Mouse (Mus musculus): Measurements from ENCODE around the gene Gprin1. TPM values are rescaled to one million over a fixed set of nuclear protein-coding genes. Genes with fewer than 3 reads are reported as not detected.

The Gprin1 gene
- polyA plus RNA-seq, 1 experiment from 2014 or later = 16.8 TPM

GRCm38 (mm10) chr13:54749061-54749863 lies 412 bp downstream of the Gprin1 start:
- peak overlapping the region; percentile 90 for H3K27ac ChIP-seq (ENCODE audit: low read depth, low read length)
- peak overlapping the region; percentile 81 for H3K9ac ChIP-seq (ENCODE audit: low read length)
- 0 out of 2 replicates have a peak, but pooled peaks cover 4% of the 10 kb centered on the region for H3K36me3 ChIP-seq (ENCODE audit: control insufficient read depth, insufficient read depth, low read length)
- 0 out of 2 replicates have a peak, but pooled peaks cover 6% of the 10 kb centered on the region for H3K27me3 ChIP-seq (replicated peaks; ENCODE audit: control insufficient read depth, insufficient read depth, low read length)
- H3K4me2 ChIP-seq (ENCODE audit: low read length) = peak overlapping the region; percentile 67
- peak overlapping the region; percentile 61 for H3K4me3 ChIP-seq (ENCODE audit: low read depth, low read length)
- 2% methylated on average over 50 of the region's 100 CpGs for WGBS
- ATAC-seq (peak; percentile 91), DNase-seq (ENCODE audit: low spot score) (peak; percentile 87)
- no peaks in the 10 kb centered on the region for H3K9me3 ChIP-seq (replicated peaks; ENCODE audit: control insufficient read depth, low read length)
- peaks cover 29% of the 10 kb centered on the region for H3K4me1 ChIP-seq (ENCODE audit: control insufficient read depth, insufficient read depth, low read length)

GRCm38 (mm10) chr13:54748721-54749060 lies 983 bp downstream of the Gprin1 start:
- H3K4me3 ChIP-seq (ENCODE audit: low read depth, low read length) = peak overlapping the region; percentile 61
- 29% methylated on average over 10 of the region's 10 CpGs for WGBS
- H3K4me1 ChIP-seq (ENCODE audit: control insufficient read depth, insufficient read depth, low read length) = peaks cover 26% of the 10 kb centered on the region
- ATAC-seq = peak; percentile 7; the same call in 1 of the 2 replicates
- H3K9me3 ChIP-seq (replicated peaks; ENCODE audit: control insufficient read depth, low read length) = no peaks in the 10 kb centered on the region
- H3K4me2 ChIP-seq (ENCODE audit: low read length) = peak overlapping the region; percentile 67
- DNase-seq (ENCODE audit: low spot score) = no peak
- H3K9ac ChIP-seq (ENCODE audit: low read length) = peak overlapping the region; percentile 81
- 0 out of 2 replicates have a peak, but pooled peaks cover 4% of the 10 kb centered on the region for H3K36me3 ChIP-seq (ENCODE audit: control insufficient read depth, insufficient read depth, low read length)
- H3K27ac ChIP-seq (ENCODE audit: low read depth, low read length) = peak overlapping the region; percentile 90; the same call in 1 of the 2 replicates
- 0 out of 2 replicates have a peak, but pooled peaks cover 6% of the 10 kb centered on the region for H3K27me3 ChIP-seq (replicated peaks; ENCODE audit: control insufficient read depth, insufficient read depth, low read length)

- Histone ChIP-seq H3K9me3 (replicated peaks; ENCODE audit: control insufficient read depth, low read length) (no peaks in the 10 kb centered on the region), H3K4me1 (ENCODE audit: control insufficient read depth, insufficient read depth, low read length) (peaks cover 26% of the 10 kb centered on the region), H3K9ac (ENCODE audit: low read length) (peak overlapping the region; percentile 81)
Measured at GRCm38 (mm10) chr13:54748190-54748589, 1.5 kb downstream of the Gprin1 start.

DNA sequence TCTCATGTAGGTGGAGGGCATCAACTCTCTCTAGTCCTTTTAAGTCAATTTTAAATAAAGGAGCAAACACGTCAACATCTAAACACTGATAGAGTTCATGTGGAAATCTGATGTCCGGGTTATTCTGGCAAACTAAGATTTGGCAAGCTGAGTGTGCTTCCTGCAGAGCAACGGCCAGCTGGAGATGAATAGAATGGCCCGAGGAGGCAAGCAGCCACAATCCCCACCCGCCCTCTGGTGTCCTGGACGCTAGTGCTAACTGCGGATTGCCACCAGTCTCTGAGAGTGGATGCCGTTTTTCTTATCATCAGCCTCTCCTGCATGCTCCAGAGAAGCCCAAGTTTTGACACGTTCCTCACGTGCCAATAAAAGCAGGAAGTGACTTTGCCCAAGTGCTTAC lies 2.8 kb downstream of the Gprin1 start:
- DNase-seq (ENCODE audit: low spot score) (no peak), ATAC-seq (no peak)
- H3K4me2 ChIP-seq (ENCODE audit: low read length) = peak overlapping the region; percentile 67
- 0 out of 2 replicates have a peak overlapping the region, but pooled peaks have one; percentile 8 for H3K4me3 ChIP-seq (ENCODE audit: low read depth, low read length)
- 0 out of 2 replicates have a peak, but pooled peaks cover 5% of the 10 kb centered on the region for H3K36me3 ChIP-seq (ENCODE audit: control insufficient read depth, insufficient read depth, low read length)
- no peak overlapping the region for H3K27ac ChIP-seq (ENCODE audit: low read depth, low read length)
- peaks cover 26% of the 10 kb centered on the region for H3K4me1 ChIP-seq (ENCODE audit: control insufficient read depth, insufficient read depth, low read length)
- no peak overlapping the region; the same call in 1 of the 2 replicates for H3K9ac ChIP-seq (ENCODE audit: low read length)
- H3K27me3 ChIP-seq (replicated peaks; ENCODE audit: control insufficient read depth, insufficient read depth, low read length) = 0 out of 2 replicates have a peak, but pooled peaks cover 6% of the 10 kb centered on the region
- no peaks in the 10 kb centered on the region for H3K9me3 ChIP-seq (replicated peaks; ENCODE audit: control insufficient read depth, low read length)
- 37% methylated on average over 10 of the region's 10 CpGs for WGBS

More at GRCm38 (mm10) chr13:54748190-54748589, 1.5 kb downstream of the Gprin1 start:
- Histone ChIP-seq H3K27ac (ENCODE audit: low read depth, low read length) (no peak overlapping the region), H3K4me2 (ENCODE audit: low read length) (peak overlapping the region; percentile 67), H3K4me3 (ENCODE audit: low read depth, low read length) (peak overlapping the region; percentile 61), H3K36me3 (ENCODE audit: control insufficient read depth, insufficient read depth, low read length) (0 out of 2 replicates have a peak, but pooled peaks cover 4% of the 10 kb centered on the region), H3K27me3 (replicated peaks; ENCODE audit: control insufficient read depth, insufficient read depth, low read length) (0 out of 2 replicates have a peak, but pooled peaks cover 6% of the 10 kb centered on the region)
- DNase-seq (ENCODE audit: low spot score) = no peak
- no peak for ATAC-seq
- 84% methylated on average over 8 of the region's 8 CpGs for WGBS

- no peaks in the 10 kb centered on the region for H3K9me3 ChIP-seq (replicated peaks; ENCODE audit: control insufficient read depth, low read length)
- 40% methylated on average over 6 of the region's 6 CpGs for WGBS
- H3K4me1 ChIP-seq (ENCODE audit: control insufficient read depth, insufficient read depth, low read length) = peaks cover 26% of the 10 kb centered on the region
- 0 out of 2 replicates have a peak, but pooled peaks cover 3% of the 10 kb centered on the region for H3K27me3 ChIP-seq (replicated peaks; ENCODE audit: control insufficient read depth, insufficient read depth, low read length)
- no peak overlapping the region for H3K27ac ChIP-seq (ENCODE audit: low read depth, low read length)
- H3K4me2 ChIP-seq (ENCODE audit: low read length) = peak overlapping the region; percentile 67
- H3K9ac ChIP-seq (ENCODE audit: low read length) = no peak overlapping the region; the same call in 1 of the 2 replicates
- no peak for DNase-seq (ENCODE audit: low spot score)
- H3K36me3 ChIP-seq (ENCODE audit: control insufficient read depth, insufficient read depth, low read length) = peaks cover 12% of the 10 kb centered on the region
- ATAC-seq = no peak
- H3K4me3 ChIP-seq (ENCODE audit: low read depth, low read length) = no peak overlapping the region
Measured at GRCm38 (mm10) chr13:54746110-54746509, 3.6 kb downstream of the Gprin1 start.

DNA sequence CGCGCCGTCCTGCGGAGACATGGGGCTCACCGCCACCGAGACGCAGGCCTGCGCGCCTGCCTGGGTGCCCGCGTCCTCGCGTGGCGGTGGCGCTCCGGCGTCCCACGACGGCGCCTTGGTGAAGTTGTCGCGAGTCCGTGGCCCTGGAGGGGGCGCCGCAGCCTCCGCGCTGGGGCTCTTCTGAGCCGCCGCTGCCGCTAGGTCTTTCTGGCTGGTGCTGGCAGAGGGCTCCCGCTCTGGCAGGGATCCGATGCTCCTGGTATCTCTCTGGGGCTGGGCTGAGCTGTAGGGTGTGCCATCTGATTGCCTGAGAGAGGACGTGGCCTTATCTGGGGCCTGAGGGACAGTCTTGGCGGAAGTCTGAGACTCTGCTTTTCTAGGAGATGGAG lies 11.5 kb downstream of the Gprin1 start:
- peaks cover 28% of the 10 kb centered on the region for H3K27me3 ChIP-seq (replicated peaks; ENCODE audit: control insufficient read depth, insufficient read depth, low read length)
- DNase-seq (ENCODE audit: low spot score) = peak; percentile 40
- peak overlapping the region; percentile 22; the same call in 1 of the 2 replicates for H3K4me3 ChIP-seq (ENCODE audit: low read depth, low read length)
- no peaks in the 10 kb centered on the region for H3K9me3 ChIP-seq (replicated peaks; ENCODE audit: control insufficient read depth, low read length)
- no peak for ATAC-seq
- peaks cover 62% of the 10 kb centered on the region for H3K36me3 ChIP-seq (ENCODE audit: control insufficient read depth, insufficient read depth, low read length)
- H3K27ac ChIP-seq (ENCODE audit: low read depth, low read length) = no peak overlapping the region
- peak overlapping the region; percentile 41 for H3K4me2 ChIP-seq (ENCODE audit: low read length)
- peak overlapping the region; percentile 47 for H3K9ac ChIP-seq (ENCODE audit: low read length)
- 4% methylated on average over 32 of the region's 34 CpGs for WGBS
- H3K4me1 ChIP-seq (ENCODE audit: control insufficient read depth, insufficient read depth, low read length) = 0 out of 2 replicates have a peak, but pooled peaks cover 7% of the 10 kb centered on the region

DNA sequence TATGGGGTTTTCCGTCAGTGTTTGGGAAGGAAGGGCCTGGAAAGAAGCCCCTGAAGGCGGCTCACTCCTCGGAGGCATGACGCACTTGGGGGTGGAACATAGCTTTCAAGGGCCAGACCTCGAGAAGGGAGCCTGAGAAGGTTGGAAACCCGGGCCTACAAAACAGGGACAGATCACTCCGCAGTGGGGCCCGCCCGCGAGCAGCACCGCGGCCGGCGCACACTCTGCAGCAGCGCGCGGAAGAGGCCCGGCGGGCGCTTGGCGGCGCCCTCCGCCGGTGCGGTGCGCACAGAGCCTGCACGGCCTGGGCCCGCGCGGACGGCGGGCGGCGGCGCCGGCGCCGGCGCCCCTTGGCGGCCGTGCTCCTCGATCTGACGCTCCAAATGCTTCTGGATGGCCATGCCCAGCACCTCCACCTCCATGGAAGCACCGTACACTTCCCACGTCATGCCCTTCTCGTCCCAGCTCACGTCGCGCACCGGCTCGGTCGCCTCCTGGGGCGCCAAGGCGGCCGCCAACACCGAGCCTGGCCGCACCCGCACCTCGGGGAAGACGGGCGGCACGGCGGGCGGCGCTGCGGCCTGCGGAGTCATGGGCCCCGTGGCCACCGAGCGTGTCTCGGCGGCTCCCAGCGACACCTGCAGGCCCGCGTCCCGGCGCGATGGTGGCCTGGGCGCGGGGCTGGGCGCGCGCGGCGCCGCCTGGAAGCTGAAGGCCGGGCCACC lies 12.0 kb downstream of the Gprin1 start:
- DNase-seq (ENCODE audit: low spot score) (peak; percentile 48), ATAC-seq (peak; percentile 74)
- 1% methylated on average over 69 of the region's 87 CpGs for WGBS
- Histone ChIP-seq H3K27me3 (replicated peaks; ENCODE audit: control insufficient read depth, insufficient read depth, low read length) (peaks cover 28% of the 10 kb centered on the region), H3K4me1 (ENCODE audit: control insufficient read depth, insufficient read depth, low read length) (0 out of 2 replicates have a peak, but pooled peaks cover 7% of the 10 kb centered on the region), H3K4me3 (ENCODE audit: low read depth, low read length) (peak overlapping the region; percentile 22; the same call in 1 of the 2 replicates), H3K27ac (ENCODE audit: low read depth, low read length) (no peak overlapping the region), H3K36me3 (ENCODE audit: control insufficient read depth, insufficient read depth, low read length) (peaks cover 62% of the 10 kb centered on the region), H3K9me3 (replicated peaks; ENCODE audit: control insufficient read depth, low read length) (no peaks in the 10 kb centered on the region), H3K4me2 (ENCODE audit: low read length) (peak overlapping the region; percentile 41), H3K9ac (ENCODE audit: low read length) (peak overlapping the region; percentile 47)

GRCm38 (mm10) chr13:54736931-54737330 lies 12.7 kb downstream of the Gprin1 start:
- Histone ChIP-seq H3K27ac (ENCODE audit: low read depth, low read length) (no peak overlapping the region), H3K36me3 (ENCODE audit: control insufficient read depth, insufficient read depth, low read length) (peaks cover 62% of the 10 kb centered on the region), H3K9ac (ENCODE audit: low read length) (no peak overlapping the region), H3K27me3 (replicated peaks; ENCODE audit: control insufficient read depth, insufficient read depth, low read length) (peaks cover 28% of the 10 kb centered on the region), H3K4me3 (ENCODE audit: low read depth, low read length) (no peak overlapping the region), H3K4me2 (ENCODE audit: low read length) (peak overlapping the region; percentile 41), H3K4me1 (ENCODE audit: control insufficient read depth, insufficient read depth, low read length) (0 out of 2 replicates have a peak, but pooled peaks cover 7% of the 10 kb centered on the region), H3K9me3 (replicated peaks; ENCODE audit: control insufficient read depth, low read length) (no peaks in the 10 kb centered on the region)
- no peak for ATAC-seq
- WGBS = 38% methylated on average over 3 of the region's 3 CpGs
- no peak for DNase-seq (ENCODE audit: low spot score)

Data from forebrain, embryonic 14.5 days (tissue).